Mouse (Mus musculus) intestine, embryonic 15.5 days (tissue): ENCODE data around the gene Efnb2. TPM values are rescaled to one million over a fixed set of nuclear protein-coding genes. Genes with fewer than 3 reads are reported as not detected.

Experiments used
- ATAC-seq: fragments of 200-750 bp; cut with Nextera tagmentation; 2 replicates; pipeline ENCODE4 v1.8.0; 2017; ENCODE audit warnings: moderate TSS enrichment, moderate library complexity
- H3K27ac ChIP-seq: fragments of 300-500 bp; sonication (generic); 2 replicates; pipeline ENCODE4 v1.5.1; 2015; ENCODE audit warnings: mild to moderate bottlenecking, inconsistent platforms
- H3K27me3 ChIP-seq: fragments of 300-500 bp; sonication (generic); replicated peaks from 2 replicates; pipeline ENCODE4 v1.6.1; 2015; ENCODE audit warnings: inconsistent platforms
- H3K36me3 ChIP-seq: fragments of 300-500 bp; sonication (generic); 2 replicates; pipeline ENCODE4 v1.6.1; 2015; ENCODE audit warnings: inconsistent platforms
- H3K4me1 ChIP-seq: fragments of 300-500 bp; sonication (generic); replicated peaks from 2 replicates; pipeline ENCODE4 v1.6.1; 2015; ENCODE audit warnings: inconsistent platforms
- H3K4me2 ChIP-seq: fragments of 300-500 bp; sonication (generic); replicated peaks from 2 replicates; pipeline ENCODE4 v1.6.1; 2015; ENCODE audit warnings: mild to moderate bottlenecking, inconsistent platforms
- H3K4me3 ChIP-seq: fragments of 300-500 bp; sonication (generic); replicated peaks from 2 replicates; pipeline ENCODE4 v1.5.1; 2015; ENCODE audit warnings: inconsistent platforms
- H3K9ac ChIP-seq: fragments of 300-500 bp; sonication (generic); 2 replicates; pipeline ENCODE4 v1.6.1; 2015; ENCODE audit warnings: inconsistent platforms
- H3K9me3 ChIP-seq: fragments of 300-500 bp; sonication (generic); 2 replicates; pipeline ENCODE4 v1.6.1; 2016; ENCODE audit warnings: inconsistent platforms
- WGBS: fragments of 180-500 bp; shearing (Covaris S2); methylation state at CpG from one replicate; pipeline ENCODE4 v1.1.7; 2015; 5-methylcytosine and 5-hydroxymethylcytosine counted together
- polyA plus RNA-seq: library from polyadenylated mRNA; unstranded; fragments of >200 nt; fragmentation: Nextera tagmentation; extraction: Ambion mirVana; gene quantifications from 2 replicates; pipeline ENCODE4 v1.2.1, GENCODE M21; 2015

Gene Efnb2
- polyA plus RNA-seq = 14.1 TPM in 2 replicates

DNA sequence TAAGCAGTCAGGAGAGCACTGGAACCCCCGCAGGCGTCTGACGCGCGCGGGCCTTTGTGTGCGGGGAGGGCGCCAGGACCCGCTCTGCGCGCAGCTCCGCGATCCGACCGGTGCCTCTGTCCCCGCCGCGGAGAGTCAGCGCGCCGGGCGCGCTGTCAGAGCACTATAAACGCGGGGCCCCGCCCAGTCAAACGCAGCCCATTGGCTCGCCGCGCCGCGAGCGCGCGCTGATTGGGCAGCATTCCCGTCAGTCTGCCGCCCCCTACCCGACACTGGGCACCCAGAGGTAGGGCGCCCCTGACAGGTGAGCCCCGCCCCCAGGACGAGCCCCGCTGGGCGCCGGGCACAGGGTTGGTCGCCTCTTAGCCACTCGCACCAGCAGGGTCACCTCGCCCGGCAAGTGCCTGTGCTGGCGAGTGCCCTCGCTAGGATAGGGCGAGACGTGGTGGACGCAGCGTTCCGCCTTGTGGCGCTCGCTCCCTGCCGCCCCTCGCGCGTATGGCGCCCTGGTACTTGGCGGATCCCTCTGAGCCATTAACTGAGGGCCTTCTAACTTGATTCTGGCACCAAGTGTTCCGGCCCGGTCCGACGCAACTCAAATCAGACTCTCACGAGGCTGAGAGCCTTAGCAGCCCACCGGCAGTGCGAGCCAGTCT lies at the start of gene Efnb2:
Gene Efnb2 (minus strand): TSS at position 140 of the 656 bp plus-strand sequence.
- Histone ChIP-seq H3K4me3 (peak within 1 kb of the TSS; percentile 91), H3K9me3 (no peaks in the 10 kb centered on the region), H3K27me3 (no peaks in the 10 kb centered on the region), H3K36me3 (no peaks in the 10 kb centered on the region), H3K4me1 (peaks cover 11% of the 10 kb centered on the region; the same call in 1 of the 2 replicates), H3K27ac (peak within 1 kb of the TSS; percentile 77), H3K9ac (peak within 1 kb of the TSS; percentile 88), H3K4me2 (peak within 1 kb of the TSS; percentile 82)
- 0% methylated on average over 70 of the region's 70 CpGs for WGBS
- peak; percentile 95 for ATAC-seq

DNA sequence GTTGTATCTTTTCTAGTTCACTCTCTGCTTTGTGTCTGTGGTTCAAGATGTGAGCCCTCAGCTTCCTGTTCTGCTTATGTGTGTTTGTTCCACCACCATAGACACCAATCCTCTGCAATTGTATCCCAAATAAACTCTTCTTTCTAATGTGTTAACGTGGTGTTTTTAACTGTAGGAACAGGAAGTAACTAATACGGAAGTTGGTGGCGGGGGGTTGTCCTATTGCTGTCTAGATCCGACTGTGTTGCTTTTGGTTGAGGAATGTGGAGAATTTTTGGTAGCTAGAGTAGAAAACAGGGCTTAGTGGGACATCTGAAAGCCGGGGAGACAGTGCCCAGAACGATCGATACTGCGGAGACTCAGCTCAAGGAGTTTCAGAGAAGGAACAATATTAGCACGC lies 43.8 kb upstream of the Efnb2 start:
- H3K4me3 ChIP-seq = no peak overlapping the region

DNA sequence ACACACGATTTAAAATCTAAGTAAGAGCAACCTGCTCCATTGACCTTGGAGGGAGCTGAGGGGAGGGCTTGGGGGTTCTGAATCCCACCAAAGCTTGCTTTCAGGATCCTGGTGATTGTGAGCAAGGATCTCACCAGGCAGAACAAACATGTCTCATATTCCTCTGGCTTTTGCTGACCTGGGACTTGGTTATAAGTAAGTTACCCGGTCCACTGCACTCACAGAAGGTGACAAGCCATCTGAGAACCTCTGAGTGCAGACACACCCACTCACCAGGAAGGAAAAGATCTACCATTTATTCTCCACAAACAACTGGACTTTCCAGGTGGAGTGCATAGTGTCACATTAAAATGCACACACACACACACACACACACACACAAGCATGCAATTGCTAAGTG lies 42.6 kb upstream of the Efnb2 start:
- no peak for ATAC-seq
- Histone ChIP-seq H3K4me1 (no peaks in the 10 kb centered on the region), H3K9ac (no peak overlapping the region), H3K27ac (no peak overlapping the region), H3K4me3 (no peak overlapping the region), H3K9me3 (no peaks in the 10 kb centered on the region), H3K36me3 (no peaks in the 10 kb centered on the region), H3K4me2 (no peak overlapping the region), H3K27me3 (no peaks in the 10 kb centered on the region)
- 91% methylated on average over 2 of the region's 2 CpGs for WGBS

More for the DNA sequence above, 43.8 kb upstream of the Efnb2 start:
- H3K4me2 ChIP-seq = no peak overlapping the region
- H3K9me3 ChIP-seq = no peaks in the 10 kb centered on the region
- no peaks in the 10 kb centered on the region for H3K27me3 ChIP-seq
- H3K27ac ChIP-seq = no peak overlapping the region
- no peaks in the 10 kb centered on the region for H3K4me1 ChIP-seq
- ATAC-seq = no peak
- no peaks in the 10 kb centered on the region for H3K36me3 ChIP-seq
- 63% methylated on average over 9 of the region's 9 CpGs for WGBS
- no peak overlapping the region for H3K9ac ChIP-seq

DNA sequence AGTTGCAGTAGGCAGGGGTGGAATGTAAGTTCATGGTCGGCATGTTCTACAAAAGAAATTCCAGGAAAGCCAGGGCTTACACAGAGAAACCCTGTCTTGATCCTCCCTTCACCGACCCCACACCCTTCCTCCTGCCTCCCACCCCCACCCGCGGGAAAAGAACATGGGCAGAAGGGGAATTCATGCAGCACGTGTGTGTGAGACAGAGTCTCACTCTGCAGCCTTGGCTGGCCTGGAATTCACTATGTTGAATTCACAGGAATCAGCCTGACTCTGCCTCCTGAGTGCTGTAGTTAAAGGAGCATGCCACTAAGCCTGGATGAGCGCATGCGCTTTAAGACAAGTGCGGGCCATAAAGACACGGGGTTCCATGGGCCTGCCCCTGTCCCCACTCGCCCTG lies 39.8 kb upstream of the Efnb2 start:
- Histone ChIP-seq H3K27me3 (no peaks in the 10 kb centered on the region), H3K4me3 (no peak overlapping the region), H3K4me2 (no peak overlapping the region), H3K9ac (no peak overlapping the region), H3K4me1 (no peaks in the 10 kb centered on the region), H3K36me3 (no peaks in the 10 kb centered on the region), H3K27ac (no peak overlapping the region), H3K9me3 (no peaks in the 10 kb centered on the region)
- 91% methylated on average over 10 of the region's 10 CpGs for WGBS
- ATAC-seq = no peak

DNA sequence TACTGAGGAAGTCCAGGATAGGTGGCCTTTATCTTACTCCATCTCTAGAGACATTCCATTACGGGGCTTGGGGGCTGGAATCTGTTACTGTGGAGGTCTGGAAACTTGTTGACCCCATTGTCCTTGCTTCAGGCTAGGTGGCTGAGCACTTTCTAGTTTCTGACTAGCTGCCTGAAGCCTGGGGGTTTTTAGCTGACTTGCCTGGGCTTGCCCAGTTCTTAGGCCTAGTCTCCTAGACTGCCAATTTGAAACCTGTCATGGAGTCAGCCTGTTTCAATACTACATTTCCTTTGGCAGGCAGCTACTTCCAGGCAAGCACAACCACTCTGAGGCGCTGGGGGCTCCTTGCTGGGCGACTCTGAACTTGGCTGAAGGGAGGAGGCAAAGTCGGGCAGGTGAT lies 39.2 kb upstream of the Efnb2 start:
- Histone ChIP-seq H3K4me1 (no peaks in the 10 kb centered on the region), H3K36me3 (no peaks in the 10 kb centered on the region), H3K9me3 (no peaks in the 10 kb centered on the region), H3K27ac (no peak overlapping the region), H3K4me2 (no peak overlapping the region), H3K9ac (no peak overlapping the region), H3K4me3 (no peak overlapping the region), H3K27me3 (no peaks in the 10 kb centered on the region)
- 73% methylated on average over 4 of the region's 4 CpGs for WGBS
- no peak for ATAC-seq

DNA sequence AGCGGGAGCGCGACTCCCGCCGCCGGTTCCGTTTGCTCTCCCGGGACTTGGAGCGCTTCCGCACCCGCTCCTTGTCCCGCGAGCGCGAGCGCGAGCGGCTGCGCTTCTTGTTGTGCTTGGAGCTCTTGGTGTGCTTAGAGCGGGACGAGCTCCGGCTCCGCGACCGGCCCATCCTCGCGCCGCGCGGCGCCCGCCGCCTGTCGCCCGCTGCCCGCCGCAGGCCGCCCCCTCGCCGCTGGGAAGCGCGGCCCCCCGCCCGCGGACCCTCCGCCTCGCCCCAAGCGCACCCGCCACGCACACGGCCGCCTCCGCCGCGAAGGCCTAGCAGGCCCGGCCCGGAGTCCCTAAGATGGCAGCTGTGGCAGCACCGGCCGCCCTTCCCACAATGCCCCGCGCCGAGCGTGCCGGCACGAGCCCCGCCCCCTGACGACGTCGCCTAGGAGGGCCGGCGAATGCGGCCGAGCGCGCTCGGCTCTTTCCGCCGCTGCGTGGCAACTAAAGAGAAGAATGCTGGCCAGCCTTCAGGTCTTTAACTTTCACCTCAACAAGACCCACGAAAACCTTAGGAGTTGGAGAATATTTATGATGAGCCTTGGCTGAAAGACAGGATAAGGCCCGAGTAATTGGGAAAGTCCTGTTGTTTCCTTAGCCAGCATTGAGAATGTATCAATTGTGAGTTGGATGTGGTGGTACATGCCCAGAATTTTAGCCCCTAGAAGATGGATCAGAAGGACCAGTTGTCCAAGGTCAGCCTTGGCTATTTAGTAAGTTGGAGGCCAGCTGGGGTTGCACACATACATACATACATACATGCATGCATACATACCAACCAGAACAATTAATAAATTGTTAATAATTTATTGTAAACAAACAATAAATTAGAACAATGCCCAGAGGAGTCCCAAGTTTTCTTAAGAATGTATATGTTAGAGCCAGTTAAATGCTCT lies 29.4 kb upstream of the Efnb2 start, which contains the start of gene Arglu1:
Gene Arglu1 (minus strand): TSS at position 376 of the 947 bp plus-strand sequence.
- under 1% methylated on average over 64 of the region's 81 CpGs for WGBS

DNA sequence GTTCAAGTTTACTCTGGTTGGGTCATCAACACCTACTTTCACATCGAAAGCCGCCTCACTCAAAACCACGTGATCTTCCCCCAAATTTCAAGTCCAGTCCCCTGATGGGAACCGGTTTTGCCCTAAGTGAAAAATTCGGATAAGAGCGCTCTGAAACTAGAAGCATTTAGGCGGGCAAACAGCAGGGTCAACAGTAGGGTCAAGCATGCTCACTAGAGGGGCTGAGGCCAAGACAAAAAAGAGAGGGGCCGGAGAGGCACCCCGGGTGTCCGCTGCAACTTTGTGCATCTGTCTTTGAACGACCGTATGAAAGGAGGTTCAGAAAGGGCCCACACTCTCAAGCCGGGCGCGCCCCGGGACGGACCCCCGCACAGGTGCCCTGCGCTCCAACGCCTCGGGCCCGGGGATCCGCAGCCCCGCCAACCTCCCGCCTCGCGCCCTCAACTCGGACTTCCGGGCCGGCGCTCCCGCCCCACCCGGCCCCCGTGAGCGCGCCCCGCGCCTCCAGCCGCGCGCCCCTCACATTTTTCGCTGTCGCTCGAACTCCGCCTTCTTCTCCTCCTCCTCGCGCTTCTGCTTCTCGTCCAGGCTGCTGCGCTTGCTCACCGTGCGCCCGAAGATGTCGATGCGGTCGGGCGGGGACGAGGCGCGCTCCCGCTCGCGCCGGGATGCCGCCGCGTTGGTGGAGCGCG lies 28.6 kb upstream of the Efnb2 start:
- Histone ChIP-seq H3K36me3 (no peaks in the 10 kb centered on the region), H3K27ac (peak overlapping the region; percentile 92), H3K4me1 (peaks cover 20% of the 10 kb centered on the region), H3K9ac (peak overlapping the region; percentile 92), H3K4me2 (peak overlapping the region; percentile 68), H3K4me3 (peak overlapping the region; percentile 65), H3K9me3 (no peaks in the 10 kb centered on the region), H3K27me3 (no peaks in the 10 kb centered on the region)
- peak; percentile 79 for ATAC-seq
- WGBS = under 1% methylated on average over 66 of the region's 68 CpGs

More for the DNA sequence above, 29.4 kb upstream of the Efnb2 start, which contains the start of gene Arglu1:
- Histone ChIP-seq H3K4me2 (peak within 1 kb of the TSS; percentile 68), H3K9me3 (no peaks in the 10 kb centered on the region), H3K4me3 (peak within 1 kb of the TSS; percentile 65), H3K27me3 (no peaks in the 10 kb centered on the region), H3K9ac (peak within 1 kb of the TSS; percentile 92), H3K27ac (peak within 1 kb of the TSS; percentile 92), H3K4me1 (peaks cover 19% of the 10 kb centered on the region), H3K36me3 (no peaks in the 10 kb centered on the region)
- peak; percentile 95 for ATAC-seq

DNA sequence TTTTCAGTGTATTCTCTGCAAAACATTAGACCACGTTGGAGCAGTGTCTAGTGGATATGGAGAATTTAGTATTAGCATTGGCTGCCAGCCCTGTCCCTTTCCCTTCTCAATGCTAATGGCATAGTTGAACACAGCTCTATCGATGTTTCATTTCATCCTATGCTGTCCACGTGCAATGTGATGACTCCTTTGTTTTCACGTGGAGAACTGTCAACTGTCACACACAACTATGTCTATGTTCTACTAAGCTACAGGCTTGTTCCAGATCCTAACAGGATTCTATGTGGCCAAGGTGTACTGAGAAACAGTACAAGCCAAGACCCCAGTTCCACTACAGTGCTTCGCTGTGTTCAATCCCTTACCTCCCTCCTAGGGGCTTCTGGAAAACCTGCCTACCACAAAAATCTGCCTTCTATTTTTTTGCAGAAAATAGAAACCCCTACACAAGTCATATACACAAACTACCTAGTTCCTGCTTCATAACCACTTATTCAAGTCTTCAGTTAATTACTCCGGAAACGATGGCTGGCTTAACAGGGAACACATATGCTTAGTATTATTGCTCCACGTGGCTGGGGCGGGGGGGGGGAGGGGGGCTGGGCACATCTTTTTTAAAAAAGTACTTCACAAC lies 27.9 kb upstream of the Efnb2 start:
- no peak overlapping the region for H3K27ac ChIP-seq
- ATAC-seq = 0 out of 2 replicates have a peak, but pooled peaks have one; percentile 7
- peaks cover 20% of the 10 kb centered on the region for H3K4me1 ChIP-seq
- no peaks in the 10 kb centered on the region for H3K27me3 ChIP-seq
- 9% methylated on average over 9 of the region's 9 CpGs for WGBS
- H3K9ac ChIP-seq = peak overlapping the region; percentile 92; the same call in 1 of the 2 replicates
- H3K36me3 ChIP-seq = no peaks in the 10 kb centered on the region
- H3K4me3 ChIP-seq = peak overlapping the region; percentile 65
- H3K9me3 ChIP-seq = no peaks in the 10 kb centered on the region
- H3K4me2 ChIP-seq = peak overlapping the region; percentile 68

DNA sequence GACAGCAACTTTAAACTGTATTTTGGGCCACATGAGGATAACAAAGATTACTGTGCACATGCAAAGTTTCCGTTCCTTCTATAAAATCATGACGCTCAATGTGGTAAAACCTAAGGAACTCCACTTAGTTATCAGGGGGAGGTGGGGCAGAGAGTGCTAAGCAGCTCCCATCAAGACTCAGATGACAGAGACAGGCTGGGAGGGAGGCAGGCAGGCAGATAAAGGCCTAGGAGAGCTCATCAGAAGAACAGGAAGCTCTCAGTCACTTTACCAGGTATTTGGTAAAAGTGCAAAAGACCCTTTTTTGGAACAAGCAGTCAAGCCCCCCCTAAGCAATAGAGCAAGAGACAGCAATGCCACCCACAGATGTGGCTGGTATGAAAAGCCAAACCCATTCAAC lies 24.5 kb upstream of the Efnb2 start:
- Histone ChIP-seq H3K27me3 (no peaks in the 10 kb centered on the region), H3K27ac (no peak overlapping the region), H3K9me3 (no peaks in the 10 kb centered on the region), H3K9ac (no peak overlapping the region), H3K36me3 (peaks cover 3% of the 10 kb centered on the region; the same call in 1 of the 2 replicates), H3K4me1 (peaks cover 20% of the 10 kb centered on the region), H3K4me2 (no peak overlapping the region), H3K4me3 (no peak overlapping the region)
- 59% methylated on average over 2 of the region's 2 CpGs for WGBS
- ATAC-seq = no peak

DNA sequence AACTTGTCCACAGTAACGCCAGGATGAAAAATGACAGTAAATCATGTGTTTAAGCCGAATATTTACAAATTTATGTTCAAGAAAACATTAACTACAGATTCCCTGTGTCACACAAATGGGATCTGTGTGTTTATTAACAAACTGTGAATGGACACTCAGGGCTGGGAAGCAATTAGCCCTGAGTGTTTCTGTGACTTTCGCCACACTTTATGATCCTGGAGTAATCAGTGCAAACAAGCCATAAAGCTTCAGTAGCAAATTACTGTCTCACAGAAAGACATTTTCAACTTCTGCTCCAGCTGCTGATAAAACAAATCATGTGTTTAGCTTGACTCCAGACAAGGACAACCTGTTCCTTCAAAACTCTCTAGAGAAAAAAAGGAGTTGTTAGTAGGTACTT lies 21.7 kb upstream of the Efnb2 start:
- peaks cover 8% of the 10 kb centered on the region for H3K36me3 ChIP-seq
- peaks cover 9% of the 10 kb centered on the region for H3K4me1 ChIP-seq
- no peaks in the 10 kb centered on the region for H3K9me3 ChIP-seq
- H3K27ac ChIP-seq = no peak overlapping the region
- no peak overlapping the region for H3K9ac ChIP-seq
- no peaks in the 10 kb centered on the region for H3K27me3 ChIP-seq
- H3K4me2 ChIP-seq = no peak overlapping the region
- H3K4me3 ChIP-seq = no peak overlapping the region
- peak; percentile 55 for ATAC-seq
- 39% methylated on average over 3 of the region's 3 CpGs for WGBS

DNA sequence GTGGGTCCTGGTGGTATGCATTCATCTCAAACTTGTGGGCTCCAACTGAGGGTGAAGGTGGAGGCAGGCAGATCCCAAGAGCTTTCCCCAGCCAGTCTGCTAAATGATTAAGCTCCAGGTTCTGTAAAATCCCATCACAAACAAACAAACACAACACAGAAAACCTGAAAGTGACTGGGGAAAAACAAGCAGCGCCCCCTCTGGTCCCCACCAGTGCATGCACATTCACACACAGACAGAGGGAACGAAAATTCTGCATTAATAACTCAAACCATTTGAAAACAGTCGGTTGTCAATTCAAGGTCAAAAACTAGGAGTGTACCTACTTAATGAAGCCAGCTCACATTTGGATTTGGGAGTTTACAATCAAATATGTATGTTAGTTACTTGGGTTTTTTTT lies 17.2 kb upstream of the Efnb2 start:
- 89% methylated on average over 3 of the region's 3 CpGs for WGBS
- Histone ChIP-seq H3K27ac (no peak overlapping the region), H3K4me1 (no peaks in the 10 kb centered on the region), H3K9ac (no peak overlapping the region), H3K4me2 (no peak overlapping the region), H3K4me3 (no peak overlapping the region), H3K9me3 (no peaks in the 10 kb centered on the region), H3K36me3 (peaks cover 24% of the 10 kb centered on the region), H3K27me3 (no peaks in the 10 kb centered on the region)
- no peak for ATAC-seq
